Mouse (Mus musculus) limb, embryonic 14.5 days (tissue): Measurements from ENCODE around the gene Dnase2a. TPM values are rescaled to one million over a fixed set of nuclear protein-coding genes. Genes with fewer than 3 reads are reported as not detected.
A peak's percentile ranks its signal among the peaks of the same experiment; 100 is the strongest.

Source experiments
- ATAC-seq: fragments of 200-750 bp; cut with Nextera tagmentation; 2 replicates; pipeline ENCODE4 v1.8.0; 2017; ENCODE audit warnings: low read depth, moderate number of reproducible peaks, moderate TSS enrichment; ENCODE audit not compliant: low FRiP score
- DNase-seq: peaks from one replicate; pipeline ENCODE4 v3.0.0-alpha.2; 2015; ENCODE audit warnings: low spot score
- H3K27ac ChIP-seq: fragments of 300-500 bp; sonication (generic); replicated peaks from 2 replicates; pipeline ENCODE4 v1.5.1; 2014; ENCODE audit warnings: low read depth, mild to moderate bottlenecking, low read length, moderate library complexity, mixed read lengths
- H3K27me3 ChIP-seq: fragments of 300-500 bp; sonication (generic); 2 replicates; pipeline ENCODE4 v1.6.1; 2014; ENCODE audit warnings: low read length, mixed read lengths; ENCODE audit not compliant: control insufficient read depth, insufficient read depth
- H3K36me3 ChIP-seq: fragments of 300-500 bp; sonication (generic); 2 replicates; pipeline ENCODE4 v1.6.1; 2014; ENCODE audit warnings: mild to moderate bottlenecking, low read length, moderate library complexity, mixed read lengths; ENCODE audit not compliant: control insufficient read depth, insufficient read depth
- H3K4me1 ChIP-seq: fragments of 300-500 bp; sonication (generic); 2 replicates; pipeline ENCODE4 v1.6.1; 2014; ENCODE audit warnings: antibody characterized with exemption, low read length, mixed read lengths; ENCODE audit not compliant: control insufficient read depth, insufficient read depth
- H3K4me2 ChIP-seq: fragments of 300-500 bp; sonication (generic); replicated peaks from 2 replicates; pipeline ENCODE4 v1.6.1; 2014; ENCODE audit warnings: low read depth, mild to moderate bottlenecking, low read length, moderate library complexity; ENCODE audit not compliant: severe bottlenecking
- H3K4me3 ChIP-seq: fragments of 300-500 bp; sonication (generic); replicated peaks from 2 replicates; pipeline ENCODE4 v1.5.1; 2014; ENCODE audit warnings: low read length
- H3K9ac ChIP-seq: fragments of 300-500 bp; sonication (generic); 2 replicates; pipeline ENCODE4 v1.6.1; 2014; ENCODE audit warnings: mild to moderate bottlenecking, low read depth, low read length, moderate library complexity; ENCODE audit not compliant: severe bottlenecking
- H3K9me3 ChIP-seq: fragments of 300-500 bp; sonication (generic); 2 replicates; pipeline ENCODE4 v1.6.1; 2016; ENCODE audit warnings: low read length; ENCODE audit not compliant: control insufficient read depth
- POLR2A ChIP-seq: fragments of 200-500 bp; IDR thresholded peaks from 2 replicates; pipeline ENCODE4 v1.8.0; 2012; ENCODE audit warnings: inconsistent platforms, mild to moderate bottlenecking, moderate library complexity, borderline replicate concordance; ENCODE audit not compliant: insufficient read depth, insufficient read length; ENCODE audit errors: extremely low read depth
- WGBS: fragments of 180-500 bp; shearing (Covaris S2); extraction: QIAGEN DNeasy Blood & Tissue Kit; methylation state at CpG from one replicate; pipeline ENCODE4 v1.1.7; 2014; 5-methylcytosine and 5-hydroxymethylcytosine counted together
- polyA plus RNA-seq, 2 experiments: library from polyadenylated mRNA; depleted of rRNA in 1 of 2; stranded (reverse) in 1 of 2; unstranded in 1 of 2; fragments of >200 nt; fragmentation: Nextera tagmentation in 1 of 2; extraction: Ambion mirVana in 1 of 2; gene quantifications; 2 replicates each; pipeline versions ENCODE4 v1.2.1 to v1.2.3; 2012 to 2014

The Dnase2a gene
- polyA plus RNA-seq, 2 experiments, result 13.8 to 18.5 TPM

GRCm38 (mm10) chr8:84889141-84889540, 19.2 kb upstream of the Dnase2a start:
- WGBS, result 89% methylated on average over 1 of the region's 1 CpGs
- no peak overlapping the region for H3K9ac ChIP-seq
- no peak for TF ChIP-seq POLR2A
- no peaks in the 10 kb centered on the region for H3K9me3 ChIP-seq
- ATAC-seq, result no peak
- no peak for DNase-seq
- no peak overlapping the region for H3K4me2 ChIP-seq
- no peak overlapping the region for H3K4me3 ChIP-seq
- H3K27me3 ChIP-seq, result no peaks in the 10 kb centered on the region
- H3K27ac ChIP-seq, result no peak overlapping the region
- peaks cover 6% of the 10 kb centered on the region for H3K4me1 ChIP-seq
- H3K36me3 ChIP-seq, result peaks cover 41% of the 10 kb centered on the region

- ATAC-seq (peak; percentile 32; the same call in 1 of the 2 replicates), DNase-seq (no peak)
- Histone ChIP-seq H3K36me3 (peaks cover 18% of the 10 kb centered on the region), H3K27ac (no peak overlapping the region), H3K9ac (peak overlapping the region; percentile 66), H3K9me3 (no peaks in the 10 kb centered on the region), H3K4me1 (peaks cover 9% of the 10 kb centered on the region), H3K27me3 (no peaks in the 10 kb centered on the region), H3K4me3 (peak overlapping the region; percentile 54), H3K4me2 (peak overlapping the region; percentile 73)
- 11% methylated on average over 31 of the region's 31 CpGs for WGBS
- TF ChIP-seq POLR2A, result no peak
These were observed 15.2 kb upstream of the Dnase2a start for GRCm38 (mm10) chr8:84892993-84893708.

GRCm38 (mm10) chr8:84893709-84894134, 14.6 kb upstream of the Dnase2a start, which contains the start of gene Gcdh:
Gene Gcdh, minus strand, starts transcription at chr8:84893921.
- WGBS, result 1% methylated on average over 11 of the region's 11 CpGs
- Histone ChIP-seq H3K27ac (no peak within 1 kb of the TSS), H3K27me3 (no peaks in the 10 kb centered on the region), H3K4me1 (peaks cover 9% of the 10 kb centered on the region), H3K9me3 (no peaks in the 10 kb centered on the region), H3K36me3 (peaks cover 12% of the 10 kb centered on the region), H3K4me3 (peak within 1 kb of the TSS; percentile 54), H3K9ac (peak within 1 kb of the TSS; percentile 66), H3K4me2 (peak within 1 kb of the TSS; percentile 73)
- ATAC-seq (peak; percentile 99), DNase-seq (peak; percentile 97)
- peak; percentile 47; the same call in 1 of the 2 replicates for TF ChIP-seq POLR2A

GRCm38 (mm10) chr8:84895963-84896362, 12.4 kb upstream of the Dnase2a start:
- H3K27me3 ChIP-seq, result no peaks in the 10 kb centered on the region
- ATAC-seq (no peak), DNase-seq (no peak)
- no peak overlapping the region for H3K4me3 ChIP-seq
- H3K36me3 ChIP-seq, result 0 out of 2 replicates have a peak, but pooled peaks cover 3% of the 10 kb centered on the region
- no peaks in the 10 kb centered on the region for H3K9me3 ChIP-seq
- no peak overlapping the region for H3K9ac ChIP-seq
- H3K4me1 ChIP-seq, result peaks cover 9% of the 10 kb centered on the region
- no peak overlapping the region for H3K4me2 ChIP-seq
- TF ChIP-seq POLR2A, result no peak
- 84% methylated on average over 5 of the region's 5 CpGs for WGBS
- no peak overlapping the region for H3K27ac ChIP-seq

- H3K36me3 ChIP-seq, result no peaks in the 10 kb centered on the region
- H3K4me1 ChIP-seq, result peaks cover 5% of the 10 kb centered on the region; the same call in 1 of the 2 replicates
- no peaks in the 10 kb centered on the region for H3K9me3 ChIP-seq
- WGBS, result 61% methylated on average over 4 of the region's 4 CpGs
- no peak for TF ChIP-seq POLR2A
- DNase-seq (no peak), ATAC-seq (no peak)
- no peak overlapping the region for H3K4me3 ChIP-seq
- no peak overlapping the region for H3K4me2 ChIP-seq
- H3K27me3 ChIP-seq, result no peaks in the 10 kb centered on the region
- H3K9ac ChIP-seq, result no peak overlapping the region
- no peak overlapping the region for H3K27ac ChIP-seq
These were observed 7.3 kb upstream of the Dnase2a start for GRCm38 (mm10) chr8:84901071-84901470.
